Mouse (Mus musculus): ENCODE measurements around the gene Cryba4.

DNA sequence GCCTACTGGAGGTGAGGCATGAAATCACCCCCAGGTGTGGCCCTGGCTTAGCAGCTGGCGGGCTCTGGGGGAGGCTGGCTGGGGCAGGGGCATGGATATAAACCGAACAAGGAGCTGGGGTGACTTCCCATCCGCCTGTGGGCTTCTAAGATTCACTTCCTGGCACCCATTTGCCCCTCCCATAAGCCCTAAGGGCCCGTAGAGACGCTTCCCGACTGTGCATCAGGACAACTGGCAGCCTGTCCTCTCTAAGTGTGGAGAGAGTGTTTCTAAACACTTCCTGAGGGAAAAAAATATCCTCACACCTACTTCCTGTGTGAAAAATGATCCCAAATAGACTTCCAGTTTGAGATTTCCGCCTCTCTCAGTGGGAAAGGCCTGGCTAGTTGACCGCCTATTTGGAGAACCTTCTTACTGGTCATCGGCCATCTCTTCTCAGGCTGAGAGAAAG is 36.5 kb downstream of the Cryba4 start:
- no peak for TF ChIP-seq GATA1 (IDR thresholded peaks at IDR 0.05; ENCODE audit: low read length)
- TF ChIP-seq TAL1 (IDR thresholded peaks at IDR 0.05; ENCODE audit: low read length) = no peak

Measured in erythroblast, embryonic 14.5 days (primary cell).